Mouse (Mus musculus) kidney, postnatal 10 days (tissue): ENCODE data around the gene Arhgef6.

Experiments
- DNase-seq: peaks from one replicate; pipeline ENCODE4 v3.0.0; 2021; ENCODE audit warnings: mixed read lengths

The Arhgef6 gene

DNA sequence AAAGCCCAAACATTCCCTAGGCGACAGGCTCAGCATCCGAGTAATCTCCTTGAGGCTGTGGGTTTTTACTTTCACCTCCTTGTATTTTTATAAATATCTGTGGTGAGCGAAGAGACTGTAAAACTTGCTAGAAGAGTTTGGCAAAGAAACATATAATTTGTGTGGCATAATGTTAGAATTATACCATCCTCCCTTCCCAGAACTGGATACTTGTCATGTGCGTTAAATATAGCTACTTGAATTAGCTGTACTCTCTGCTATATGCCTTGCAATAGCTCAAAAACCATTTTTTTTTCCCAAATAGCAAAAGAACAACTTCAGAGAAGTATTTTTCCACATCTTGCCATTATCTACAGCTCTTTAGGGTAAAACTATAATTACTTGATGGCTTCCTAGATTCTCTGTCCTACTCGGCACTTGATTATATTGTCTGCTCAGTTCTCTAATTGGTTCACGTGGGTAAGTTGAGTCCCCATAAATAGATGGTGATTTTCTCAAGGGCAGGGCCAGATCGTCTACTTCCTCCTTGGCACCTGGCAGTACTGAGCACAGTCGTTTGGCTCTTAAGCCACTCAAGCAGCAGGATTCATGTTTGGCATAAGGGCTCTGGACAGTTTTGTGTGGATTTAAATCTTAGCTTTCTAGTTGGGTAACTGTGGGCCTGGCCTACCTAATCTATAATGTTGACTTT lies 35.2 kb downstream of the Arhgef6 start:
- DNase-seq = no peak

GRCm38 (mm10) chrX:57298946-57299345 lies 39.6 kb downstream of the Arhgef6 start:
- no peak for DNase-seq

DNA sequence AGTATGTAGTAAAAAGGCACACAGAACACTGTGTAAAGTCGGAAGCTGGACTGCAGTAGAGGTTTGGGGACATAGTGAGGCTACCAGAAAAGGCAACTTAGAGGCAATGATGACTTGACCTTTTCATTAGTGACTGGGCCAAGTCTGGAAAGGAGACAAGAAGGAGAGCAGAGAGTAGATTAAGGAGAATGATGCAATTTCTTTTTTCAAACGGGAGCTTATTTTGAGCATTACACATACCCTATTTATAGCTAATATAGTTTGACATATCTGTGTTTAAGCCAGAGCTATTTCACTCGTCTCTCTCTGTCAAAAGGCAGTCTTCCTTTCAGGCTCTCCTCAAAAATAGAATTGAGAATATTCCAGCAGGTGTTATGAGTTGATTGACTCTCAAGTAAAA lies 50.1 kb downstream of the Arhgef6 start:
- DNase-seq = no peak

DNA sequence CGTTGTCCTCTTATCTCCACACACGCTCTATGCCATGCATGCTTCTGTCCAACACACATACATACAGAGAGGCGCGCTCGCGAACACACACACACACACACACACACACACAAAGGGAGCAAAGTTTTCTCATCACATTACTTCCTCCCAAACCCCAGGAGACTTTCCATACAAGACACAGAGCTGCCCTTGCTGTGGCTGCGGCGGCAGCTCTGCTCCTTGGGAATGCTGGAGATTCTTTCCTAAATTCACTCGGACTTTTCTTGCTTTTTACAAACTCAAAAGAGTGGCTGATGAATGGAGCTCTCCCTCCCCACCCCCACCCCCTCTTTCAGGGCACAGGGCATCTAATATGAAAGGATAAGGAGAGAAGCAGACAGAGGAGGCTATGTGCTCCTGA lies 52.2 kb downstream of the Arhgef6 start:
- peak; percentile 25 for DNase-seq

DNA sequence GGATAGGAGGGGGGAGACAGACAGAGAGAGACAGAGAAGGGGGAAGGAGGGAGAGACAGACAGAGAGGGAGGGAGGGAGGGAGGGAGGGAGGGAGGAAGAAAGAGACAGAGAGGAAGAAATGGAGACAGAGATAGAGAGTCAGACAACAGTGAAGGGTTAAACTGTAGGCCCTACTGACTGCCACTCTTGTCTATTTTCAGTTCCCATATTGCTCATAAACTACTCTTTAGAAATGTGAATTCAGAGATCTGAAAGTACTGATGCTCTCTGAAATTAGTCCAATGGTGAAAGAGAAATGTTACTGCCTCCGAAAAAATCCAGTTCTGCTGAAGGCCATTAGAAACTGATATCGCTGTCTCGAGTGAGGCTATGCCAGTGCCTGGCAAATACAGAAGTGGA lies 56.3 kb downstream of the Arhgef6 start:
- no peak for DNase-seq

- peak; percentile 7 for DNase-seq
Measured at GRCm38 (mm10) chrX:57277560-57278335, 60.8 kb downstream of the Arhgef6 start.

GRCm38 (mm10) chrX:57263515-57263914 lies 75.0 kb downstream of the Arhgef6 start:
- DNase-seq = no peak

DNA sequence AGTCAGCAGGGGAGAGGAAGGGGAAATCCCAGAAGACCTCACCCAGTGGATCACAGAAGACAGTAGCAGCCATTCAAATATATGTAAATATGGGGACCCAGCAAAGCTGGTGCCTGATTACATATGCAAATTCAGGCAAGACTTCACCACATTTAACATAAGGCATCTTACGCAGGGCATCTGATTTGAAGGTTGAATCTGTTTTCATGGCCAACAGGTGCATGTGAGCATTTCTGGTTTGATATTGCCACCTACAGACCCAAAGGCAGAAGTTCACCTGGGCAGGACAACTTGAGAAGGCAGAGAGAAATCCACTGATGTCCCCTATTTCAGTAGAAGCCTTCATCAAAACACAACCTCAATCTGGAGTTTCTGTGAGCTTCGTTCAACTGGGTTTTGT lies 77.8 kb downstream of the Arhgef6 start:
- peak; percentile 4 for DNase-seq

GRCm38 (mm10) chrX:57253329-57254055 lies 85.0 kb downstream of the Arhgef6 start:
- DNase-seq = no peak

- no peak for DNase-seq
Measured at GRCm38 (mm10) chrX:57238572-57238971, 100.0 kb downstream of the Arhgef6 start.

DNA sequence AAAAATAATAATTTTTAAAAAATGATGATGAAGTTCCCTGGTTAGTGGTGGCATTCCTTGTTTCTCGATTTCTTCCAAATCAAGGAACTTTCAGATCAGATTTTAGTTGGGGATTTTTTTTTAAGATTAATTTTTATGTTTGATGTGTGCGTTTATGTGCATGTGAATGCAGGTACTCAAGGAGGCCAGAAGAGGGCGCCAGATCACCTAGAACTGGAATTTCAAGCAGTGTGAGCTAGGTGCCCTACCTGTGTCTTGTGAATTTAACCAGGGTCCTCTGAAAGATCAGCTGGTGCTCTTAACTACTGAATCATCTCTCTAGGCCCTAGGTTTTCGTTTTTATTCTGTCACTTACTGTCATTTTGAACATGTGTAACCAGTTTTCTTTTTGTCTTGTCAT lies 102.5 kb downstream of the Arhgef6 start:
- DNase-seq = no peak

DNA sequence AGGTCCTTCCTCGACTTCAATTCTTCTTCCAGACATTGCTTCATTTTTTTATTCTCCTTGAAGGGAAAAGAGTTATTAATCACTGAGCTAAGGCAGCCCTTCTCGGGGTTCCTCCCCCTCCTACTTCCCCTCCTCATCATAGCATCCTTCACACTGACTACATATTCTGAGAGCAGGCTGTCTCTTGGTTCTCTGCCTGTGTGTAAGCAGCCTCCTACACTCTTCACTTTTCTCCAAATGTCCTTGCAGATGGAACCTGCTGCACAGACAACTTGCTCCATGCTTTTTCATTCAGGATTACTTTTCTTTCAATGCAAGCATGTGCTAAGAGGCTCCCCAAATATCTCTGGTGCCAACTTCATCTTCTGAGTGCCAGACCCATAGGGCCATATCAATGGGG lies 104.9 kb downstream of the Arhgef6 start:
- DNase-seq = no peak

GRCm38 (mm10) chrX:57228178-57228577 lies 110.4 kb downstream of the Arhgef6 start:
- no peak for DNase-seq

DNA sequence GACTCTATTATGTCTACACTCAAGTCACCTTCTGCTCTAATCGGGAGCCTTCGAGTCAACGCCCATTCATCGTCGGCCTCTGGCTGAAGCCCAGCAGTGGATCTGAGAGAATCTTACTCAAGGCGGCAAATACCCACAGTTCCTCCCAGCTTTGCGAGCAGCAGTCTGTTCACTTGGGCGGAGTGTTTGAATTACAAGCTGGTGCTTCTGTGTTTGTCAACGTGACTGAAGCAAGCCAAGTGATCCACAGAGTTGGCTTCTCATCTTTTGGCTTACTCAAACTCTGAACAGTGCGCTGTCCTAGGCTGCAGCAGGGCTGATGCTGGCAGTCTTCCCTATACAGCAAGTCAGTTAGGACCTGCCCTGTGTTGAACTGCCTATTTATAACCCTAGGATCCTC lies 115.2 kb downstream of the Arhgef6 start:
- no peak for DNase-seq

DNA sequence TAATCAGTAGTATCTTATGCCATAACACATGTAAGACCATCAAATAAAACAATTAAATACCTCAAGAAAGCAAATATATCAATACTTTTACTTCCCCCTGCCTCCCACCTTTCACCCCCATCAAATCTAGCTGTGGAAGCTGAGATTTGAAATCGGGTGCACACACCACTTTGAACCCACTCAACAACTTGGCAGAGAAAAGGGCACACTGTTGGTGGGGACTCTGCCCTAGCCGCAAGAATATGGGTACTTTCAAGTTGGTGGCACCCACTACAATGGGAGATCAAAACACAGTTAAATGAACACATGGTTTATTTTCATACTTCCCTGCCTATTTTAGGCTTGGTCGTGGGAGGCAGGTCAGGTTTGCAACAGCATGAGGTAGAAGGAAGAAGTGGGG lies 116.6 kb downstream of the Arhgef6 start:
- DNase-seq = no peak

GRCm38 (mm10) chrX:57219563-57219962 lies 119.0 kb downstream of the Arhgef6 start:
- no peak for DNase-seq

DNA sequence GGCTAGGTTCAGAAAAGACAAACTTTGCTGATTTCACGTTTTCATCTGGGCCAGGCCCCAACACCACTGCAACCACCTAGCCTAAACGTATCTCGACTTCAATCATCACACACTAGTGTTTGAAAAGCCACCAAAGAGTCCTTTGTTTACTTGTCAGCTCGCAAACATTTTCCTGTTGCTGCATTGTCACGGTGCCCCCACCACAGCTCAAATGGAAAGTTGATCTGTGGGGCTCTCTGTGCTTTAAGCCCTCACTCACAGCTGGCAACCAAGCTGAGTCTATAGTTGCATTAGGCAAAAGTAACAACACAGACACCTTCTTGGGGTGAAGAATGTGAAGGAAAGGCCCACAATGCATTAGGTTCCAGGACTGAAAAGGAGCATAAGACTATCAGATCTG lies 122.3 kb downstream of the Arhgef6 start:
- DNase-seq = no peak

GRCm38 (mm10) chrX:57215495-57215894 lies 123.0 kb downstream of the Arhgef6 start:
- no peak for DNase-seq

GRCm38 (mm10) chrX:57212862-57213261 lies 125.7 kb downstream of the Arhgef6 start:
- no peak for DNase-seq

DNA sequence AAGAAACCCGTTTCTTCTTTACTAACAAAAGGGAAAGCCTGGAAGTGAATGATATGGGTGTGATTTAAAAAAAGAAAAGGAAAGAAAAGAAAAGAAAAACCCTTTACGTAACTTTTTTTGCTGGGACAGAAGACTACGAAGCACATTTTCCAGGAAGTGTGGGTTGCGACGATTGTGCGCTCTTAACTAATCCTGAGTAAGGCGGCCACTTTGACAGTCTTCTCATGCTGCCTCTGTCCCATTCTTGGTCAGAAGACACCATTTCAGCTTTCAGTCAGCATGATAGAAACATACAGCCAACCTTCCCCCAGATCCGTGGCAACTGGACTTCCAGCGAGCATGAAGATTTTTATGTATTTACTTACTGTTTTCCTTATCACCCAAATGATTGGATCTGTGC lies 126.7 kb downstream of the Arhgef6 start, which contains the start of gene Cd40lg:
TSS of gene Cd40lg (plus strand) at position 268 of the 400 bp plus-strand sequence.
- no peak for DNase-seq

- no peak for DNase-seq
Measured at GRCm38 (mm10) chrX:57210591-57210990, 127.9 kb downstream of the Arhgef6 start.

DNA sequence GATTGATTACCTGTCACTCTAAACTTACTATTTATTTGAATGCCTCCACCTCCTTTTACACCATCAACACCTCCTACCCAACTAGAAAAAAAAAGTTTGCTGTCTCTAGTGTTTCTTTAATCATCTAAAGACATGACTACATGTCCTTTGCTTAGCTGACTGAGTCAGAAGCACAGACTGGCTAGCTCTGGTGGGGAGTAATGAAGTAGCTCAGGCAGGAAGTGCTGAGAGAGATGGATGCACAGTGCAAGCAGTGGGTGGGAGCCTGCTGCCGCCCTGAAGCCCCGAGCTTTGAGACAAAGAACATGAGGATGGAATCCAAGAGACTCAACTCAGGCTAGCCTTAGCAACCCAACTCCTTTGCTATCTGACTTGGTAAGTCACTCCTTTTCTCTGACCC lies 138.1 kb downstream of the Arhgef6 start:
- no peak for DNase-seq

GRCm38 (mm10) chrX:57198036-57198435 lies 140.5 kb downstream of the Arhgef6 start:
- no peak for DNase-seq

DNA sequence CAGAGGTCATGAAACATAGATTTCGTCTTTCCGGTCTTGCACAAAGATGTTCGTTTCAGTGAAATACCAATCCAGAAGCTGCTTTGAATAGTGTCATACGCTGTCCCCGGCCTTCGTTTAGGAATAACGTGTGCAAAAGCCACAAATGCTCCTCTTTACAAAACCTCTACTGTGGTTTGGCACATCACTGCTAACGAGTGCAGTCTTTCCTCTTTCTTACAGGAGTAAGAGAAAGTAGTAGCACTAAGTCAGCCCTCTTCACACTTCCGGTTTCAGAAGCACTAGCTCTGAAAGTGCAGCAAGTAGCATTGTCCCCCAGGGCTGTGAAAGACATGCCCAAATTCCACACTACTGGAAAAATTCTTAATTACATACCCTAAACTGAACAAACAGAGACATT lies 142.2 kb downstream of the Arhgef6 start:
- no peak for DNase-seq
